Mouse (Mus musculus) spleen, adult 2 months (tissue): ENCODE results near the gene Car11.

ENCODE experiments used
- CTCF ChIP-seq: fragments of 200-500 bp; IDR thresholded peaks from 2 replicates; pipeline ENCODE4 v1.5.1; 2011; ENCODE audit warnings: mild to moderate bottlenecking, inconsistent platforms; ENCODE audit not compliant: insufficient read depth, insufficient read length, insufficient replicate concordance; ENCODE audit errors: extremely low read depth
- POLR2A ChIP-seq: fragments of 200-500 bp; IDR thresholded peaks from 2 replicates; pipeline ENCODE4 v1.6.1; 2011; ENCODE audit warnings: low read depth, low read length, inconsistent platforms

DNA sequence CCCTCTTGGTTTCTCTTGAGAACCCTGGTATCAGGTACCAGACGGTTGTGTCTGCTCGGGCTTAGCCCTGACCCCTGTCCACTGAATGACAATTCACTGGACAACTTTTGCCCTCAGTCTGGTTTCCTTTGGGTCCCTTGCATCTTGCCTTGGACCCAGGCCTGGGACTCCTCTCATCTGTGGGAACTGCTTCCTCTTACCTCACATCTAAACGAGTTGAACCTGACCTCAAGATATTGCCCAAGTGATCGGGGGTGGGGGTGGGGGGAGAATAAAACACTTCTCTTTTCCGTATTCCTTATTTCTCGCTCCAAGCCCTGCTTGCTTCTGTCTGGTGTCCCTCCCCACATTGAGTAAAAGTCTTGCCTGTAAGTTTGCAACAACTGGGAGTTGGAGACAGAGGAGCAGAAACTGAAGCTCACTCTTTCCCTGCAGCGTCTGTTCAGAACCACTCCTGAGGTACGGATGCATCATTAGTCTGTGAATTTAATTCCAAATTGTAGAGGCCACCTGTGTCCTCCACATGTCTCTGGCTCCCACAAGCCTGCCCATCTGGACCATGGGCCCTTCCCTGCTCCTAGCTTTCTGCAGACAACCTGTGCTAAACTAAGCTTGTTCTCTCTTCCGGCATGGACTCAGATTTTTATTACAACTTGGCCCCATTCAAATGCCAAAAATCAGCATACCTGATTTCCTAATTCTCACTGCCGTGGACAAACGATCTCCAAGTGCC, 38.7 kb upstream of the Car11 start:
- TF ChIP-seq POLR2A (no peak), CTCF (no peak)
